Mouse (Mus musculus) heart, adult 8-10 months (tissue): Measurements from ENCODE around the gene Drg2. TPM values are rescaled to one million over a fixed set of nuclear protein-coding genes. Genes with fewer than 3 reads are reported as not detected.
"Not testable (repeated sequence)": the region's sequence is repeated elsewhere in the genome, so short reads cannot be mapped to it uniquely, and the experiment has no call there.

Experiments
- DNase-seq: peaks from one replicate; pipeline ENCODE4 v3.0.0; 2022; ENCODE audit warnings: low spot score
- total RNA-seq, 4 experiments: library from RNA; stranded (reverse); gene quantifications; 2 replicates each; pipeline ENCODE4 v1.2.4; 2022

Gene Drg2
- total RNA-seq = 10 to 100 TPM; 27.5 to 33.6 (median 29.6) TPM

DNA sequence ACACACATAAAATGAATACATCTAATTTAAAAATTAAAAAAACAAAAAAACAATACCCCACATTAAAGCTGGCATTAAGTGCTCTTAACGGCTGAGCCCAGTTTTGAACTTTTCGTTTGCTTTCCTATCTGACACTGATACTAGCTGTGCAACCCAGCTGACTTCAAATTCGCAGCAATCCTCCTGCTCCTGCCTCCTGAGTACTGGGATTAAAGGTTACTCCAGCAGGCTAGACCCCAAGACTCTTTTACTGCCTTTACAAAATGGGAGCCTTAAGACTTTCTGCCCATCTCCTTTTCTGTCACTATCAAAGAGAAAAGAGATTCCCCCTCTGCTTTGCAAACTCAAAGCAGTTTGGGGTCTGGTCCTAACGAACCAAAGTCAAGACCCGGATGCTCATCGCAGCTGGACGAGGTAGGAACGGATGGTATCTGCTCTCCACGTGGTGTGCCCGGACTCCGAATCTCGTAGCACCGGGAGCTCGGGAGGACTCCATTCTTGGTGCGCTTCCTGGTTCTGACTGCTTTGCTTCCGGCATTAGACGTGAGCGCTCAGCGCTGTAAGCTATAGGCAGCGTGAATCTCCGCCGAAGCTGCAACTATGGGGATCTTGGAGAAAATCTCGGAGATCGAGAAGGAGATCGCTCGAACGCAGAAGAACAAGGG, at the start of gene Drg2:
Drg2 (plus strand) TSS at position 512 of the 665 bp plus-strand sequence.
- DNase-seq = peak; percentile 88

DNA sequence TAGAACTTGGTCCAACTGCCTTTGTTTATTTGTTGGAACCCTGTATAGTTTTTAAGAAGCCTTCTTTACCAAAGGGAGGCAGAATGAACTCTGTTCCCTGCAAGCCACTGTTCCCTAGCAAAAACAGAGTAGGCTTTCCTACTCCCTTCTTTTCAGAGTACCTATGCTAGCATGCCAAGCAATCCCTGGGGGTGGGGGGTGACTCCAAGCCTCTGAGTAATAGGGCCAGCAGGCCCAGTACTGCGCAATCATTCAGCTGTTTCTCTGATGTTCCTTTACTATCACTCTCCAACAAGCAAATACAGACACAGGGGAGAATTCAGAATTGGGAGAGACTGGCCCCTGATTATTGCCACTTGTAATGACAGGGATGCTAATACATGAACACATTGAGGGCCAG, 47.8 kb upstream of the Drg2 start:
- no peak for DNase-seq

DNA sequence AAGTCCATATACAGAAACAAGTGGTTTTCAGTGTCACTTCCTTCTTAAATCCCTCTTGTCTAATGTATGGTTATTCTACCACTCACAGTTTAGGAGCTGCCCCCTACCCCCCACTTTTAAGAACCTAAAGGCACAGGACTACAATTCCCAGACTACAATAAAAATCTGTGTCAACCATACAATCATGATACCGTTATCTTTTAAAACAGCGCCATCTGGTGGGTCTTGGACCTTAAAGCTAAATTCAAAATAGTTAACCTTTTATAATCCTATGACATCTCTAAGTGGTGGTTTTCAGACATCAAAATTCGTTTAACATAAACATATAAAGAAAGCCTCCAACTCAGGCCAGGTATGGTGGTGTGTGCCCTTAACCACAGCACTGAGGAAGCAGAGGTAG, 42.2 kb upstream of the Drg2 start:
- DNase-seq = peak; percentile 76

DNA sequence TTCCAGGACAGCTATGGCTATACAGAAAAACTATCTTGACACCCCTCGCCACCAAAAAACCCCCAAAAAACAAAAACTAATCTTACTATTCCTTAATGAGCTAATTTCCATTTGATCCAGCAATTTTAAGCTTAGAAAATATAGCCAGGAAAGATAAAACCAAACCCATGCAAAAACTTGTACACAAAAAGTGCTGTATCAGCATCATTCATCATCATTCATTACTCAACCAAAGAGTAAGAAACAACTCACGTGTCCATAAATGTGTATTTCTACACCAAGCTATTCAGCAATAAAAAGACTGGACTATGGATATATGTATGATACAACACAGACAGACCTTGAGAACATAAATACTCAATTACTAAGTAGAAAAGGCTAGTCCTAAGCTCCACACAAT, 41.5 kb upstream of the Drg2 start:
- DNase-seq = no peak

DNA sequence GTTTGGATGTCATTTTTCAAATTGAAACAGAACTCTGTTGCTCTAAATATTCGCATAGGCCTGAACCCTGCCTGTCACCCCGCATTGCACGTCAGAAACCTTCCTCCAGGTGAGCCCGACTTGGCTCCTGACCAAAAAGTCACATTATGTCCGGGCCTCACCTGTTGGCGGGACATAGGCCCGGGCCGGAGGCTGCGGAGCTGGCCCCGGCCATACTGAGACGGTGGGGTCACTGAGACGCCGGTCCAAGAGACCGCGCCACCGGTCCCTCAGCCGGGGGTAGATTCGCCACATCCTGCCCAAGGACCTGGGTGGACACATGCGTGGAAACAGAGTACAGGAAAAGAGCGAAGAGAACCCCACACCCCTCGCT, 37.8 kb upstream of the Drg2 start:
- DNase-seq = no peak

DNA sequence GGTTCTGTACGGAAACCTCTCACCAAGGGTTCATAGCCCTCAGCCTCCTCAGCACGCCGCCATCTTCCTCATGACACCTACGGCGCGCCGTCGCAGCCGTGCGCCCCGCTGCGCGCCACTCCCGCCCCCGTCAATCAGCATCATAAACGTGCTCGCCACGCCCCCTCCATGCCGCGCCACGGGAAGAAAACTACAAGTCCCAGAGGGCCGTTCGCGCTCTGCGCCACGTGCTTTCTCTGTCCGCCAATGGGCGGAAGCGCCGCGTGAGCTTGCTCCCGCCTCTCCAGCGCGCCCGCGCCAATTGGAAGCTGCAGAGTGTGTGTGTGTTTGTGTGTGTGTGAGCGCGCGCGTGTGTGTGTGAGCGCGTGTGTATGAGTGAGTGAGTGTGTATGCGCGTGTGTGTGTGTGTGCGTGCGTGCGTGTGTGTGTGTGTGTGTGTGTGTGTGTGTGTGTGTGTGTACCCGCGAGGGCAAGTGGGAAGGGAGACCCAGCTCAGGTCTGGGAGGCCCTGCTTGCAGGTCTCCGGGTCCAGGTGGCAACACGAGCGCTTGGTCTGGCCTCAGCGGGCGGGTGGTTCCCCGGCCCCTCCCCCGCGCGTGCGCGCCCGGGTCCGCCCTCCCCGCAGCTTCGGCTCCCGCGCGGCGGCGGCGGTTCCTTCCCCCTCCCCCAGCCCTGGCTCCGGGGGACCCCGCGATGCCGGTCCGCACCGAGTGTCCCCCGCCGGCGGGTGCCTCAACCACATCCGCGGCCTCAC, 37.3 kb upstream of the Drg2 start, which contains the start of gene Gid4:
Gid4 (plus strand) TSS at position 183 of the 754 bp plus-strand sequence.
- DNase-seq = peak; percentile 98

DNA sequence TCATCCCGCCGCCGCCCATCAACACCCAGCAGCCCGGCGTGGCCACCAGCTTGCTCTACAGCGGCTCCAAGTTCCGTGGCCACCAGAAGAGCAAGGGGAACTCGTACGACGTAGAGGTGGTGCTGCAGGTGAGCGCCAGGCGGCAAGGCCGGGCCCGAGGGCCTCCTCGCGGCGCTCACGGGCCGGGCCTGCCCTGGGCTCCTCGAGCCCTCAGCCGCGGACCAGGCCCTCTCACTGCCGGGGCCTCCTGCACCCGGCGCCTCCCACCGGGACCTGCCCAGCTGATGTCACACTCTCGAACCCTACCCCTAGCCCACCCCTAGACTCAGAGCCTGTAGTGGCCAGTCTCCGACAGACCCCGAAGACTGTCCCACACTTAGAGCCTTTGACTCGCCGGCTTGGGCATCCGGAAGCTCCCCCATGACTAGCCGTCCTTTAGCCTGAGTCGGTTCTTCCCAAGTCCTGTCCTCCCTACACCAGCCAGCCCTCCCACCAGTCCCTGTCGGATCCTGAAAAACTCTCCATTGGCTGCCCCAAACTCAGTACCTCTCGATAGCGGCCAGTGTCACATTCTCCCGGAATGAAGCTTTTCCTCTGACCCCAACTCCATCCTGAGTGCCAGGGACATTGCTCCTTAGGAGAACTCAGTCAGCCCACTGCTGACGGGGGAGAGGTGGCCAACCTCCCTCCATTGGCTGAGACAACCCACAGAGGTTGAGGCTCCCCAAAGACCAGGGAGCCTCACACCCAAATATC, 36.5 kb upstream of the Drg2 start, which contains the start of gene Atpaf2:
Atpaf2 (minus strand) TSS at position 741 of the 756 bp plus-strand sequence.
- DNase-seq = peak; percentile 7

DNA sequence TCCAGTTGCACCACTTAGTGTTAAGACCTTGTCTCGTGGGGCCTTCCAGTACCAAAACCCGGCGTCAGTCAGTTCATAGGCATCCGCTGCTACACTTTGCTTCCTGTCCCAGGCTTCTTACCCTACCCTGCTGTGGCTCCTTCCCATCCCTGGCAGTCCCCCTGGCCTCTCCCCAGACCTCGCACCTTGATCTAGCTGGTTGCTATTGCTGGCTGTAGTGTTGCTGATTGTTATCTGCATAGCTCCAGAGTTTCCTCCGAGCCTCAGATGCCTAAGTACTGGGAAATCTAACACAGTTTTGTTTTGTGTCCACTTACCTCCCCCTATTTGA, 36.0 kb upstream of the Drg2 start:
- DNase-seq = no peak

DNA sequence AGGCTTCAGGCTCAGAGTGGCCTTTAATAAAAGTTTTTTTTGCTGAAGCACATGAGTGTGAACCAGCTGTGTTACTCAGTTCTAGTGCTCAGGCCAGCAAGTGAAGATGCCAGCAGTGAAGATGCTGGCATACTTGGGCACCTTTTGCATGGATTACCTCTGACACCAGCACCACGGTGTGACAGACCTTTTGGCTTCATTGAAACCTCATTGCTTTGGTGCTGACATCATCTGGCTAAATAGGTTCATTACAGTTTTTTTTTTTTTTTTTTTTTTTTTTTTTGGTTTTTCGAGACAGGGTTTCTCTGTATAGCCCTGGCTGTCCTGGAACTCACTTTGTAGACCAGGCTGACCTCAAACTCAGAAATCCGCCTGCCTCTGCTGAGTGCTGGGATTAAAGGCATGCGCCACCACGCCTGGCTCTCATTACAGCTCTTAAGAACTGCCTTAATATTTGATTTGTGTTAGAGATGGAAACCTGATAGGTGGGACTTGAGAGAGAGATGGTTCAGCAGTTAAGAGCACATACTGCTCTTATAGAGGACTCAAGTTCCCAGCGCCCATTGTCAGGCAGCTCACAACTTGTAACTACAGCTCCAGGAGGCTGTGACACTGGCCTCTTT, 32.2 kb upstream of the Drg2 start:
- no peak for DNase-seq

DNA sequence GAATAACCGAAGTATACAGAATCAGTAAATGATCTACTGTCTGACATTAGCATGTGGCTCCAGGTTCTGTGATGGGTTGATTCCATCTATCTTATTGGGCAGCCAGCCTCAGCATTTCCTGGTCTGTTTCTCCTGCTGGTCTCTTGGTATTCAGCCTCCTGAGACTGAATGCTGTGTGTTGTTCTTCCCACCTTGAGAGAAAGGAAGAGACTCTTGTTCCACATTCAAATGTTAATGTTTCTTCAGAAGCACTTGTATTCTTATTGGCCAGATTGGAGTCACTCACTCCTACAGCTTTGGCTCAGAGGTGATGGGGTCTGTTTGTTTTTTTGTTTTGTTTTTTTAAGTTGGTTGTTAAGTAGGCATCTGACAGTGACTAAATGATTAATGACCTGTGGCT, 31.4 kb upstream of the Drg2 start:
- DNase-seq = no peak

DNA sequence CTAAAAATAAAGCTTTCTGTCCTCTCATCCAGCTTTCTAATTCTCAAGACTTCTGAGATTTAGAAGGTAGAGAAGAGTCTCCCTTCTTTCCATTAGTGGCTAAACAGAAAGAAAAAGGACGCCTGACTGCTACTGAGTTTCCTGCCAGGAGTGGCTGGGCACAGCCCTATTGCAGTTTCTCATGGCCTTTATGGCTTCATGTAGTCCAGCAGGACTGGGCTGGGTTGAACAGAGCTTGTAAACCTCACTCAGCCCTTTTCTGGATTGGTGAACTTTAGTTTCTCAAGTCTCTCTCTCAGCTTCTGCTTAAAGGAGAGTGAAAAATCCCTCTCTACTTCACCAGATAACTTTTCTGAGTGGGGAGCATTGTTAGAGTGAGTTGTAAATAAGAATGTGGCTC, 28.0 kb upstream of the Drg2 start:
- DNase-seq = no peak

DNA sequence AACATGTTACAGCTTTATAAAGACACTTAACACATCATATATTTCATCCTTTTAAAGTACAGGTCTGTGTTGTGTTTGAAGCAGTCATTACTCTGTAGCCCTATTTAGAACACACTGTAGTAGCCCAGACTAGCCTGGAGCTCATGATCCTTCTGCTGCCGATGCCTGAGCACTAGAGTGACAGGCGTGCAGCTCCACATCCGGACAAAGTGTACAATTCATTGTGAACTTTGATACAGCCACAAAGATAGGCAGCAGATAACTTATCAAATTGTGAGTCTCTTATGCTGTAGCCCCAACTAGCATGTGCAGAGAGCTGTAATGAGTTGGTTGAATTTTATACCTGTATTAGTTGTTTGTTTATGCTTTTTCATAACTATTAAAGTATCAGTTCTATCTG, 26.8 kb upstream of the Drg2 start:
- no peak for DNase-seq

DNA sequence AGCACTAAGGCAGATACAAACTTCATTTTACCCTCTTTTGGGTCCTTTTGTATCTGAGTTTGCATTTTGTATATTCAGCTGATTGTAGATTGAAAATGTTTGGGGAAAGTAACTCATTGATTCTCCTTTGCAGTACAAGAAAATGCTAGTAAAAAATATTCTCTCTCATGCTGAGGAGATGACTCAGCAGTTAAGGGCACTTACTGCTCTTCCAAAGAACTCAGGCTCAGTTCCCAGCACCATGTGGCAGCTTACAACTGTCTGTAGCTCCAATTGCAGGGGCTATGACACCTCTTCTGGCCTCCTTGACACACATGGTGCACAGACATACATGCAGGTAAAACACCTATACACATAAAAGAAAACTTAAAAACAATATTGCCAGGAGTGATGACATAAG, 20.9 kb upstream of the Drg2 start:
- DNase-seq = no peak

DNA sequence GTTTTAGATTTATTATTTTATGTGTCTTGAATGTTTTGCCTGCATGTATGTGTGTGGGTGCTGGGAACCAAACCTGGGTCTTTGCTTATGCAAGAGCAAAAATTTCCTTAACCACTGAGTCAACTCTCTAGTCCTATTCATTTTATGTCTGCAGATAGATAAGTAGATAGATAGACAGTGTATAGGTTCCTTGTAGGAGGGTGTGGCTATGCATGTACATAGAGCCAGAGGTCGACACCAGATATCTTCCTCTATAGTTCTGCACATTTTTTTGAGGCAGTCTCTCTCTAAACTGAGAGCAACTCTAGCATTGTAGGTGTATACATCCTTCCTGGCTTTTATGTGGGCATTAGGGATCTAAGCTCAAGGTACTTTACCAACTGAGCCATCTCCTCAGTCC, 19.3 kb upstream of the Drg2 start:
- no peak for DNase-seq

DNA sequence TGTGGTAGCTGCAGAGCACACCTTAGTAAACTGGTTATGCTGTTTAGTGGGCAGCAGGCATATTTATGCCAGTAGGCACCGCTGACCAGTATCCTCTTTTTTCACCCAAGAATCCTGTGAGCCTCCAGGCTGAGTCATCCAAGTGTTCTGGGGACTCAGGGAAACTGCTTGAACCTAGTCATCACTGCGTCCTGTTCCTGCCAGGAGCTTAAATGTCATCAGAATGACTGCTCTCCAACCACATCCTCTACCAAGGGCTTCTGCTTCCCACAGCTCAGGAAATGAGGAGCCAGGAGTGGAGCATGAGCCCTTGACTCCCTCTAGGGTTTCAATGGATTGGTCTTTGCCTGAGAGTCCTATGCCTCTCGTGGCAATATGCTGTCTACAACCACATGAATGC, 17.8 kb upstream of the Drg2 start:
- no peak for DNase-seq

DNA sequence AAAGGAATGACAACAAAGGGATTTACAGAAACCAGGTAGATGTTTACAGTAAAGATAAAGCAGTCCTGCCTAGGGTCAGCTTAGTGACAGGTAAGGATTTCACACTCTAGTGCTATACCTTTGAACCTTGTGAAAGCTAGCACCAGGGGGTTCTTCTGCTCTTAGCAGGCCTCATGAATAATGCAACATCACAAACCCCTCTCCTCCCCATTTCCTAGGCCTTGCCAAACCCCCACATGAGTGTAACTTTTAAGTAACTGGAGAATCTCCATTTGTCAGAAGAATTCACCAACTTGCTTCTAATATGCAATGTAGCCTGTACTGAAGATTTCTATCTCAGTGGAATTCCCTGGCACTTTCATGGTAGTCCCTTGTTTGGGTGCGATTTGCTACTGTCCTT, 14.8 kb upstream of the Drg2 start:
- not testable (repeated sequence) for DNase-seq

DNA sequence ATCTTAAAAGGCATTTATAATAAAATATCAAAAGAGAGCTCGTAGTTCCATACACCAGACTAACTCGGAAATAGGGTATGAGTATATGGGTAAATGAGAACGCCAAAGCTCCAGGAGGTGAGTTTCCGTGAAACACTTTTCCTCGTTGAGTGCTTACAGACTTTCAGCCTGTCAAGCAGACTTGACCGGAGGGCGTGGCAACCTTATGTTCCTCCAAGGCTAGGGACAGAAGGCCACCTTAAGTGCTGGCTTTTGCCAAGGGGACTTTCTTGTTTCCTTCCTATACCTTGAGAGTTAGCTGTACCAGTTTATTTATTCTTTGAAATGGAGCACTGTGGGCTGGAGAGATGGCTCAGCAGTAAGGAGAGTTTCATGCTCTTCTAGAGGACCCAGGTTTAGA, 14.2 kb upstream of the Drg2 start:
- no peak for DNase-seq

DNA sequence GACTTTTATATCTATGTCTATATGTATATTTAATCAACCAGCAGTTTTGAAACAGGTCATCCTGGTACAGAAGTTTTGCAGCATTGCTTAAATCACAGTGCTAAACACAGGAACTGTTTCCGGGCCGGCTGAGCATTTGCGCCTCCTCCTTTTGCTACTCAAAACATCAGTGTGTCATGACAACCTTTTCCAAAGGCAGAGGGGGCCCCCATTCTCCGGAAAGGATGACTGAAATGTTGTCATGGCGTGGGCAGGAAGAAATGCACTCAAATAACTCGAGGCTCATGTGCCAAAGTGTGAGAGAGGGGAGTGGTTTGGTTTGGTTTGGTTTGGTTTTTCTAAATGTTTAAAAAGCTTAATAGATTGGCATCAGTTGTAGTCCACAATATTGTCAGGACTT, 11.5 kb upstream of the Drg2 start:
- no peak for DNase-seq

DNA sequence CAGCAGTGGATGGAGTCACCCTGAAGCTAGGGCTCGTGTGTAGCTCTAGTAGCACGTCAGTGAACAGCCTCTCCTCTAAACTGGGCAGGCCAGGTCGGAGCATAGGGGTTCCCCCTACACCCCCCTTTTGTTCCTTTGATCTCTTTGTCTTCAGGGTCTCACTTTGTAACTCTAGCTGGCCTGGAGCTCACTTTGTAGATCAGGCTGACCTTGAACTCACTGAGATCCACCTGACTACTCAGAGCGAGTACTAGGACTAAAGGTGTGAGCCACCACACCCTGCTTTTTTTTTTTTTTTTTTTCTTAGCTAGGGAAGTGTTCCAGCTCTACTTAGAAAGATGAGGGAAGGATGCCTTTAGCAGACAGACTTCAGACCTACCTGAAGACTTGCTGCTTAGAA, 10.4 kb upstream of the Drg2 start:
- no peak for DNase-seq

DNA sequence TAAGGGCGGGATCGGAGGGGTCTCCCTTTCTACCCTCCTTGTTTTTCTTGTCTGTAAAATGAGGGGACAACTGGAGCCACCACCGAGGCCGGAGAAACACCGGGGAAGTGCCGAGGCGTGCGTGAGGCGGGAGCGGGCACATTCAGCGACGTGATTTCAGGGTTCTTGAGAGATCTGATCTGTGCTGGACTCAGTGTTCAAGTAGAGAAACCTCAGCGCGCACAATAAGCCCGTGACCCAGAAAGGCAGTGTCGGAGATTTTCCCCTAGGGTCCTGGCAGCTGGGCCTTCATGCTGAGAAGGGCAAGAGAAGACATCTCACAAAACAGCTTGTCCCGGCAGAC, 325 bp downstream of the Drg2 start:
- DNase-seq = peak; percentile 6

DNA sequence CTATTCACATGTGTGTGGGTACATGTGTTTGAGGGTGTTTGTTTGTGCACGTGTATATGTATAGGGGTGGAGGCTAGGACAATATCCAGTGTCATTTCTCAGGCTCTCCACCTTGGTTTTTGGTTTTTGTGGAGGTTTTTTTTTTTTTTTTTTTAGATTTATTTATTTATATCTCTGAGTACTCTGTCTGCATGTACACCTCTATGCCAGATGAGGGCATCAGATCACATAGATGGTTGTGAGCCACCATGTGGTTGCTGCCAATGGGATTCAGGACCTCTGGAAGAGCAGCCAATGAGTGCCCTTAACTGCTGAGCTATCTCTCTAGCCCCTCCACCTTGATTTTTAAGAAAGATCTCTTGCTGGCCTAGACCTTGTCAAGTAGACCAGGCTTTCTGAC, 3.6 kb downstream of the Drg2 start:
- DNase-seq = no peak

DNA sequence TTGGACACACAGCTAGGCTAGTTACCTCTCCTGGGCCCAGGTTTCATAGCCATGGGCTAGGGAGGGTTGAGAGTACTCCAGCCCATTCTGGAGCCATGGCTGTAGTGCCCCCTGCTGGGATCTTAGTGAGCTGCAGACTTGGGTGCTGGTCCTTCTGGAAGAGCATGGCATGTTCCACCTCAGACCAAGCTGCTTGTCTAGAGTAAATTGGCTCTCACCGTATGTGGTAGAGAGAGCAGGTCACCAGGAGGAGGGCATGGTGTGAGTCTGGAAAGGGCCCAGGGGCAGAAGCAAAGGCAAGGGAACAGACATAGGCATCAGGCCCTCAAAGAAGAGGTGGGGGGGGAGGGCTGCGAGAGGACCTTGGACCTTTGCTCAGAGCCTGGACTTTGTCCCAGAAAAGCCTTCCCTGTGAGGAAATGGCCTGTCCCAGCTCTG, 11.6 kb downstream of the Drg2 start:
- DNase-seq = peak; percentile 6
